Mouse (Mus musculus) spleen, adult 2 months (tissue): ENCODE measurements around the gene Zcchc24. TPM values are rescaled to one million over a fixed set of nuclear protein-coding genes. Genes with fewer than 3 reads are reported as not detected.
A peak's percentile ranks its signal among the peaks of the same experiment; 100 is the strongest.

Experiments
- DNase-seq, 2 experiments: peaks; one replicate each; pipeline versions ENCODE4 v3.0.0 to v3.0.0-alpha.2; 2012 to 2021; ENCODE audit warnings: low spot score in 2 of 2, low read depth in 1 of 2
- H3K27ac ChIP-seq: fragments of 200-500 bp; 2 replicates; pipeline ENCODE4 v1.5.1; 2012; ENCODE audit warnings: low read length, inconsistent platforms; ENCODE audit not compliant: insufficient read depth
- H3K27me3 ChIP-seq: fragments of 200-500 bp; 2 replicates; pipeline ENCODE4 v1.6.1; 2012; ENCODE audit warnings: mild to moderate bottlenecking, moderate library complexity, low read length, inconsistent platforms; ENCODE audit not compliant: control insufficient read depth, insufficient read depth
- H3K36me3 ChIP-seq: fragments of 200-500 bp; 2 replicates; pipeline ENCODE4 v1.6.1; 2012; ENCODE audit warnings: mild to moderate bottlenecking, low read length, inconsistent platforms; ENCODE audit not compliant: control insufficient read depth, insufficient read depth
- H3K4me1 ChIP-seq: fragments of 200-500 bp; 2 replicates; pipeline ENCODE4 v1.6.1; 2011; ENCODE audit warnings: inconsistent platforms; ENCODE audit not compliant: control insufficient read depth, insufficient read depth, insufficient read length
- H3K4me3 ChIP-seq: fragments of 200-500 bp; 2 replicates; pipeline ENCODE4 v1.5.1; 2011; ENCODE audit warnings: mild to moderate bottlenecking, inconsistent platforms; ENCODE audit not compliant: insufficient read depth, insufficient read length; ENCODE audit errors: extremely low read depth
- CTCF ChIP-seq: fragments of 200-500 bp; IDR thresholded peaks from 2 replicates; pipeline ENCODE4 v1.5.1; 2011; ENCODE audit warnings: mild to moderate bottlenecking, inconsistent platforms; ENCODE audit not compliant: insufficient read depth, insufficient read length, insufficient replicate concordance; ENCODE audit errors: extremely low read depth
- POLR2A ChIP-seq: fragments of 200-500 bp; IDR thresholded peaks from 2 replicates; pipeline ENCODE4 v1.6.1; 2011; ENCODE audit warnings: low read depth, low read length, inconsistent platforms
- WGBS: fragments of 180-500 bp; shearing (Covaris S2); methylation state at CpG from one replicate; pipeline ENCODE4 v1.1.7; 2018; 5-methylcytosine and 5-hydroxymethylcytosine counted together
- polyA plus RNA-seq: library from polyadenylated mRNA; depleted of rRNA; stranded (reverse); fragments of >200 nt; gene quantifications from 2 replicates; pipeline ENCODE4 v1.2.3, GENCODE M21; 2012

Zcchc24 gene
- polyA plus RNA-seq, 1 experiment, result 14.9 TPM

DNA sequence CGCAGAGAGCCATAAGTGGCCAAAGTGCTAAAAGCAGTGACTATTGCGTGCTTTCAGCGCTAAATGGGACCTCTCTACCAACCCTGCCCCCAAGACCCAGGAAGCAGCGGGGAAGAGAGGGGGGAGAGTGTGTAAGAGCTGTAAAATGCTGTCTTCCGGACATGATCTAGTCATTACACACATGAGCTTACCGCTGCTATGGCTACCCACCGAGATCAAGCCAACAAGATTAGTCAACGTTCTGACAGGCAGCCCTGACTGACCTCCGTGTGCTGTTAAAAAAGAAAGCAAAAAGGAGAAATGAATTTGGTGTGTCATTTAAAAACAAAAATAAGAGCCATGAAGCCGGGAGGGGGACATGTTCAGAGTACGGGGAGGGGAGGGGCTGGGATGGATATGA, 11.8 kb upstream of the Zcchc24 start:
- Histone ChIP-seq H3K27me3 (no peaks in the 10 kb centered on the region), H3K4me1 (peaks cover 5% of the 10 kb centered on the region; the same call in 1 of the 2 replicates), H3K36me3 (no peaks in the 10 kb centered on the region), H3K27ac (no peak overlapping the region), H3K4me3 (no peak overlapping the region)
- TF ChIP-seq CTCF (no peak), POLR2A (no peak)
- WGBS, result 25% methylated on average over 11 of the region's 11 CpGs
- no peak for DNase-seq

DNA sequence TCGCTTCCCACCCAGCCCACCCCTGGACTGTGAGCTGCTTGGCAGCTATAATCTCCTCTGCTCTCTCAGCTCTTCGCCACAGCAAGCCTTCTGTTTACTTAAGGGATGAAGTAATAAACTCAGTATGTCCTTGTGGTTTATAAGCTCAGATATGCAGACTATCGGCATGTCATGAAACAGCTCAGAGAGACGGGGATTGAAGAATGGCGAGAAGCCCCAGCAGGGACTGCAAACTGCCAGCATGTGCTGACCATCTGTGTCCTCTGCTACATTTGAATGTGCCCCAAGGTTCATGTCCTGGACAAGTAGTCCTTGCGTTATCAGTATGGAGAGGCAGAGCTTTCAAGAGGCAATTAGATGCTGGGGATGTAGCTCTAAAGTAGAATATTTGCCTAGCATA, 7.5 kb upstream of the Zcchc24 start:
- H3K4me1 ChIP-seq, result no peaks in the 10 kb centered on the region; the same call in 1 of the 2 replicates
- H3K27ac ChIP-seq, result no peak overlapping the region
- 88% methylated on average over 6 of the region's 6 CpGs for WGBS
- no peaks in the 10 kb centered on the region for H3K27me3 ChIP-seq
- H3K4me3 ChIP-seq, result no peak overlapping the region
- TF ChIP-seq POLR2A (no peak), CTCF (no peak)
- no peaks in the 10 kb centered on the region for H3K36me3 ChIP-seq
- DNase-seq, result no peak

DNA sequence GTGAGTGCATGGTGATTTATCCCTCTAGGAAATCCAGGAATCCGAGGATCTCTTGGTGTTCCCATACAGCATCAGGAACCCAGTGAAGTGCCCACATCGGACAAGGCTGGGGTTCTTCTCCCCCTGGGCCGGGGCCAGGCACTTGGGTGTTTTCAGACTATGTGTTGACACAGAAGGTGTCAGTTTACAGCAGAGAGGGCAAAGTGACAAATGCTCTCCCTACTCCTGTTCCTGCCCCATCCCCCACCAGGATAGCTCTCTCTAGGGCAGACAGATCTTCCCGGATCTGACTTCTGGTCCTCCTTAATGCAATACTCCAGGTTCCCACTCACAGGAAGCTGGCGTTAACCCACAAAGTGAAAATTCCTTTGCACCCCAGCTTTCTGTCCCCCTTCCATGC, 5.3 kb upstream of the Zcchc24 start:
- Histone ChIP-seq H3K27ac (no peak overlapping the region), H3K36me3 (no peaks in the 10 kb centered on the region), H3K27me3 (no peaks in the 10 kb centered on the region), H3K4me1 (no peaks in the 10 kb centered on the region), H3K4me3 (no peak overlapping the region)
- DNase-seq, result no peak
- TF ChIP-seq POLR2A, result no peak
- no peak for TF ChIP-seq CTCF
- WGBS, result 69% methylated on average over 5 of the region's 5 CpGs

DNA sequence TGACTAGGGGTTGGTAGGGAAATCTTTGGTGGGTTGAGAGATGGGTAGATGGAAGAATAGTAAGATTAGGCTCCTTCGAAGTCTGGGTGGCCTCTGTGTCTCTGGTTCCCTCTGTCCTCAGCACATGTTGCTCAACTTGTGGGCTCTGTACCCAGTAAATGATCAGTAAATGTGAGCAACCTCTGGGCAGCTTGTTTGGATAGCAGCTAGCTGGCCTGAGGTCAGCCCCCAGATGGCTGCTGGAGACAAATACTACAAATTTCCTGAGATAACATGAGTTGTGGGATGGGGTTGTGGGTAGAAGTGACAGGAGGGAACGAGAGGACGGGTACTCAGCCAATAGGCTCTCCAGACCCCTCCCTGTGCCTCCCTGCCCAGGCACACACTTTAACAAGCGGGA, 4.2 kb upstream of the Zcchc24 start:
- TF ChIP-seq CTCF (no peak), POLR2A (no peak)
- Histone ChIP-seq H3K27ac (no peak overlapping the region), H3K36me3 (no peaks in the 10 kb centered on the region), H3K4me1 (no peaks in the 10 kb centered on the region), H3K27me3 (no peaks in the 10 kb centered on the region; the same call in 1 of the 2 replicates), H3K4me3 (no peak overlapping the region)
- WGBS, result 61% methylated on average over 4 of the region's 4 CpGs
- DNase-seq, result no peak

DNA sequence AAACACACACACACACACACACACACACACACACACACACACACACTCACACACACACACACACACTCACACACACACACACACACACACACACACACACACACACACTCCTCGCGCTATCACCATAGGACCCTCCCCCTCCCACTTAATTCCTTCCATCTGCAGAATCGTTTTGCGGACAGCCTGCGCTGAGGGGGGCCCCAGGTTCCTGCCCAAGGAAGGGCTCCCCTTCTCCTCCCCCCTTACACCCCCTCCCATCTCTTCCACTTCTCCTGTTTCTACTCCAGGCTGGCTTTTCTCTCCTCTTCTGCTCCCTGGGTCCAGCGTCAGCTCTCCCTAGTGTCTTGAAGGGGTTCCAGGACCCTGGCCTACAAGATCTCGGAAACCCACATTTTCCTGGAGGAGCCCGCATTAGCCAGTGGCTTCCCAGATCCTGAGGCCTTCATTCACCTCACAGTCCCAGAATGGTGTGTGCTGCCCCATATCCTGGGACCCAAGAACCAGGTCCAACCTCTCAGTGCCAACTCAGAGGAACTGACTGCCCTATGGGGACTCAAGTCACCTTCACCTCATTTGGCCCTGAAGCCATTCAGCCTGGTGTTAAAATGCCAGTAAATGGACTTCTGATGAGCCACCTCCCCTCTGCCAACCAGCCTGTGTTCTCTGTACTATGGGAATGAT, 927 bp upstream of the Zcchc24 start:
- H3K4me3 ChIP-seq, result no peak overlapping the region
- no peaks in the 10 kb centered on the region; the same call in 1 of the 2 replicates for H3K27me3 ChIP-seq
- no peak overlapping the region for H3K27ac ChIP-seq
- H3K4me1 ChIP-seq, result peaks cover 21% of the 10 kb centered on the region; the same call in 1 of the 2 replicates
- 55% methylated on average over 8 of the region's 8 CpGs for WGBS
- TF ChIP-seq CTCF (no peak), POLR2A (no peak)
- DNase-seq, result no peak
- no peaks in the 10 kb centered on the region for H3K36me3 ChIP-seq

DNA sequence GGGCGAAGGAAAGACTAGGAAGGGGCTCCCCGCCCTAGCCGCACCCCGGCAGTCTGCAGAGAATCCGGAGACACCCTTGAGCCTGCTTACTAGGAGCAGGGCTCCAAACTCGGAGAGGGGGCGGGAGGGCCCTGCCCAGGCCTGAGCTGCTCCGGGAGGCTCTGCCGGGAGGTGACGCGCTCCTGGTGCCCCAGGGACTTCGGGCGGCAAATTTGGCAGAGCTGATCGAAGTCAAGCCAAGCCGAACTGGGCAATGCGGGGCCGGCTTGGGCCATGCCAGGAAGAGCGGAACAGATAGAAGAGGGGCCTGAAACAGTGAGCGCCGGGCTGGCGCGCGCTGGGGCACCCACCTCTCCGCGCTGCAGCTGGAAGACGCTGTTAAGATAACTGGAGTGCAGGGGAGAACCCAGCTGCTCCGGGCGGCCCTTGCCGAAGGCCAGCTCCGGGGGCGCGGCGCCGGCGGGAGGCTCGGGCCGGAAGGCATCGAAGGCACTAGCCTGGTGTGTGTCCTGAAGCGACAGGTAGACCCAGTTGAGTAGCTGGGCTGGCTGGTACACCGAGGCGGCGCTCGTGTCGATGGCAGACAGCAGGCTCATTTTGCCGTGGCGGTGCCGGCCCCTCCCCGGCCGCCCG, 462 bp downstream of the Zcchc24 start:
- TF ChIP-seq CTCF (no peak), POLR2A (no peak)
- Histone ChIP-seq H3K4me1 (peaks cover 21% of the 10 kb centered on the region; the same call in 1 of the 2 replicates), H3K27ac (peak overlapping the region; percentile 58), H3K27me3 (no peaks in the 10 kb centered on the region; the same call in 1 of the 2 replicates), H3K36me3 (no peaks in the 10 kb centered on the region), H3K4me3 (peak overlapping the region; percentile 83)
- peak in 1 of 2 experiments; percentile 33 for DNase-seq
- WGBS, result under 1% methylated on average over 46 of the region's 50 CpGs

DNA sequence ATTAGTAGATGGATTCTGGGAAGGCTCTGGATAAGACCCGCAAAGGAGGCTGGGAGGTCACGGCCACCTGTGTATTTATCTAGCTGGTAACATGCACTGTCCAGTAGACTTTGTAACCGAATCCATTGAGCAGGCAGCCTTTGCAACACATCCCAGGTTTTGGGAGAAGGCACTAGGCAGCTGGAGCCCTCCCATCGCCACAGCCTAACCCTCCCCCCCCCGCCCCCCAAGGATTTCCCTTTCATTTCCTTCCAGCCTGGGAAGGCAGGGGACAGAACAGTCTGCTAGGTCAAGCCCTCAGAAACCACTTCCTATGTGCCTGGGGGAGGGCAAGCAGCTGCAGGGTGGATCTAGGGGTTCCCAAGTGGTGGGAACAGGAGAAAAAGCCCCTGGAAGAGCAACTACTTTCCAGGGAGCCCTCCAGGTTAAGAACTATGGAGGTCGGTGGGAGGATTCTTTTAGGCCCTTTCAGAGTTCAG, 1.1 kb downstream of the Zcchc24 start:
- Histone ChIP-seq H3K27ac (peak overlapping the region; percentile 58; the same call in 1 of the 2 replicates), H3K4me3 (peak overlapping the region; percentile 83), H3K27me3 (no peaks in the 10 kb centered on the region; the same call in 1 of the 2 replicates), H3K36me3 (no peaks in the 10 kb centered on the region), H3K4me1 (peaks cover 21% of the 10 kb centered on the region; the same call in 1 of the 2 replicates)
- no peak for DNase-seq
- TF ChIP-seq CTCF (no peak), POLR2A (no peak)
- whole genome bisulfite sequencing, result 13% methylated on average over 6 of the region's 6 CpGs
